In the genomic region with DNA sequence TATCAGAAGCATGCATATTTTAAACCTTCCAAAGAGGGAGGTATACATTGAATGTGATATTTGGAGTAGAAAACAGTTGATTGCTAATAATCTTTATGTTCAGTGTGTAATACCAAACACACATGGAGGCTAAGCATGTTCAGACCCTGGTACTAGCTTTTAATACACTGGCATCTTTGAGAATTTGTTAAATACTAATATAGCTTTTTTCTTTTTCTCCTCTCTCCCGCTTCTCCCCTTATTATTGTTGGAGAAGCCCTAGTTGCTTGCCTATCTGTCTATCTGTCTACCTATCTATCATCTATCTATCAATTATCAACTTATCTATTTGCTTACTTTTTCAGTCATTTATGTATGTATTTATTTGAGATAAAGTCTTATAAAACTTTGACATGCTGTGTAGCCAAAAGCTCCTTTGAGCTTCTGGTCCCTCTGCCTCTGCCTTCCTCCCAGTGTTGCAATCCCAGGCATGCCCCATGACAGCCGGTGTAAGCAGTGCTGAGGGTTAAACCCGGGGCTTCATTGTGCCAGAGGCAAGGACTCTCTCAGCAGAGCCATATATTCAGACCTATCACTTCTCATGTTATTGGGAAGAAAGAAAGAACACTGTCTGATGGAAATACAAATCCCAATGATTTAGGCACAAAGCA, we compare ENCODE assay signal across 15 mouse cellular contexts.
DNase-seq lines count a peak whose midpoint lies in the region; ATAC-seq and TF ChIP-seq lines count a peak whose summit lies in the region.
"Had no signal": no experiment of that assay in that cellular context is flagged by ENCODE, and none has a peak within 500 bp of the region (broad histone marks: within the 10 kb centered on the region; RNA-seq: fewer than 3 reads in every experiment).

No protein-coding gene starts in this region.

- no peak for TF ChIP-seq CTCF in cerebellum, adult 2 months (IDR thresholded peaks at IDR 0.05; ENCODE audit: borderline replicate concordance, insufficient read depth, low read depth, low read length)
- no peak for TF ChIP-seq CTCF in bone marrow macrophage, adult 2 months (IDR thresholded peaks at IDR 0.05; ENCODE audit: low read depth, low read length)
- TF ChIP-seq CTCF in stomach, postnatal 0 days (IDR thresholded peaks at IDR 0.05; ENCODE audit: low read depth), result no peak

- TF ChIP-seq POLR2A in cerebellum, adult 2 months (IDR thresholded peaks at IDR 0.05; ENCODE audit: borderline replicate concordance, insufficient read depth, low read length), result no peak
- TF ChIP-seq POLR2A in bone marrow macrophage, adult 2 months (IDR thresholded peaks at IDR 0.05; ENCODE audit: borderline replicate concordance, low read depth, low read length), result no peak

- H3K9ac ChIP-seq in lung, embryonic 16.5 days (ENCODE audit: low read length), result no peak overlapping the region
- H3K9ac ChIP-seq in stomach, postnatal 0 days (ENCODE audit: low read length), result no peak overlapping the region
- H3K9ac ChIP-seq: embryonic facial prominence, embryonic 12.5 days; hindbrain, embryonic 13.5 days had no signal

- H3K27ac ChIP-seq in cerebellum, adult 2 months (ENCODE audit: insufficient read depth, low read length), result 0 out of 2 replicates have a peak overlapping the region, but pooled peaks have one; percentile 23
- H3K27ac ChIP-seq in lung, embryonic 16.5 days (ENCODE audit: low read length), result no peak overlapping the region
- peak overlapping the region; percentile 41 for H3K27ac ChIP-seq in bone marrow macrophage, adult 2 months (ENCODE audit: insufficient read depth, low read depth, low read length)
- H3K27ac ChIP-seq in stomach, postnatal 0 days (replicated peaks), result no peak overlapping the region
- H3K27ac ChIP-seq: embryonic facial prominence, embryonic 12.5 days; hindbrain, embryonic 13.5 days; hindbrain, postnatal 0 days had no signal

- no peaks in the 10 kb centered on the region for H3K36me3 ChIP-seq in lung, embryonic 16.5 days (ENCODE audit: control insufficient read depth, insufficient read depth, low read length)
- H3K36me3 ChIP-seq in stomach, postnatal 0 days (ENCODE audit: control insufficient read depth, insufficient read depth, low read length), result no peaks in the 10 kb centered on the region
- H3K36me3 ChIP-seq: embryonic facial prominence, embryonic 12.5 days; hindbrain, embryonic 13.5 days had no signal

- no peaks in the 10 kb centered on the region for H3K27me3 ChIP-seq in cerebellum, adult 2 months (ENCODE audit: control insufficient read depth, insufficient read depth, low read length)
- H3K27me3 ChIP-seq in lung, embryonic 16.5 days (ENCODE audit: control insufficient read depth, insufficient read depth, low read depth, low read length), result no peaks in the 10 kb centered on the region
- no peaks in the 10 kb centered on the region for H3K27me3 ChIP-seq in stomach, postnatal 0 days (ENCODE audit: control insufficient read depth, insufficient read depth, low read length)
- H3K27me3 ChIP-seq: embryonic facial prominence, embryonic 12.5 days; hindbrain, embryonic 13.5 days had no signal

- no peak for DNase-seq in cerebellum, adult 2 months
- DNase-seq in cerebellum, postnatal 10 days, result no peak
- DNase-seq in lung, postnatal 10 days, result no peak
- DNase-seq in stomach, postnatal 0 days (ENCODE audit: low spot score), result no peak
- no peak for DNase-seq in Muller cell, postnatal 12 days (ENCODE audit: inconsistent ontology term)
- DNase-seq: adrenal gland, postnatal 25 days; cerebellum, adult 8-10 months; gastrocnemius, postnatal 10 days; heart, postnatal 10 days had no signal

- H3K9me3 ChIP-seq in lung, embryonic 16.5 days (ENCODE audit: control insufficient read depth, low read length), result no peaks in the 10 kb centered on the region
- H3K9me3 ChIP-seq in stomach, postnatal 0 days (ENCODE audit: control insufficient read depth, low read length), result no peaks in the 10 kb centered on the region
- H3K9me3 ChIP-seq: embryonic facial prominence, embryonic 12.5 days; hindbrain, embryonic 13.5 days had no signal

- TF ChIP-seq EP300 in stomach, postnatal 0 days (optimal IDR thresholded peaks at IDR 0.05), result no peak

- peaks cover 18% of the 10 kb centered on the region; the same call in 1 of the 2 replicates for H3K4me1 ChIP-seq in cerebellum, adult 2 months (ENCODE audit: control insufficient read depth, insufficient read depth, low read length)
- peaks cover 5% of the 10 kb centered on the region for H3K4me1 ChIP-seq in lung, embryonic 16.5 days (replicated peaks; ENCODE audit: control insufficient read depth, insufficient read depth, low read length)
- peaks cover 15% of the 10 kb centered on the region for H3K4me1 ChIP-seq in bone marrow macrophage, adult 2 months (ENCODE audit: control insufficient read depth, insufficient read depth, low read length)
- H3K4me1 ChIP-seq in stomach, postnatal 0 days (replicated peaks; ENCODE audit: control insufficient read depth, insufficient read depth), result no peaks in the 10 kb centered on the region
- H3K4me1 ChIP-seq: embryonic facial prominence, embryonic 12.5 days; hindbrain, embryonic 13.5 days had no signal

- peak; percentile 43 for ATAC-seq in lung, embryonic 16.5 days (ENCODE audit: low read depth)
- 0 out of 2 replicates have a peak, but pooled peaks have one; percentile 26 for ATAC-seq in stomach, postnatal 0 days (ENCODE audit: low FRiP score, low TSS enrichment)
- ATAC-seq: forebrain, embryonic 16.5 days had no signal

- H3K4me2 ChIP-seq in lung, embryonic 16.5 days (ENCODE audit: low read depth, low read length), result no peak overlapping the region
- no peak overlapping the region for H3K4me2 ChIP-seq in stomach, postnatal 0 days (replicated peaks; ENCODE audit: low read depth)
- H3K4me2 ChIP-seq: embryonic facial prominence, embryonic 12.5 days; hindbrain, embryonic 13.5 days had no signal

- 65% methylated on average over 3 of the region's 3 CpGs for WGBS in cerebellum, adult 2 months
- 64% methylated on average over 3 of the region's 3 CpGs for WGBS in lung, embryonic 16.5 days
- WGBS in stomach, postnatal 0 days, result 55% methylated on average over 3 of the region's 3 CpGs

- H3K4me3 ChIP-seq in cerebellum, adult 2 months (replicated peaks; ENCODE audit: insufficient read depth, low read depth, low read length), result no peak overlapping the region
- H3K4me3 ChIP-seq in lung, embryonic 16.5 days (ENCODE audit: low read length), result no peak overlapping the region
- no peak overlapping the region for H3K4me3 ChIP-seq in bone marrow macrophage, adult 2 months (ENCODE audit: insufficient read depth, low read length)
- H3K4me3 ChIP-seq in stomach, postnatal 0 days (ENCODE audit: low read depth, low read length), result no peak overlapping the region
- H3K4me3 ChIP-seq: embryonic facial prominence, embryonic 12.5 days; hindbrain, embryonic 13.5 days had no signal

Comparison
In these comparisons a context has a peak if more than half of its experiments do, and no peak if none do; other contexts are left out.
1. H3K27ac ChIP-seq: peak in cerebellum, adult 2 months (single experiment) and bone marrow macrophage, adult 2 months (single experiment); none in lung, embryonic 16.5 days (single experiment) and stomach, postnatal 0 days (single experiment).